Mouse (Mus musculus): ENCODE data around the gene Timm23. TPM values are rescaled to one million over a fixed set of nuclear protein-coding genes. Genes with fewer than 3 reads are reported as not detected.

The Timm23 gene
- polyA plus RNA-seq, 1 experiment, result 17.5 TPM

DNA sequence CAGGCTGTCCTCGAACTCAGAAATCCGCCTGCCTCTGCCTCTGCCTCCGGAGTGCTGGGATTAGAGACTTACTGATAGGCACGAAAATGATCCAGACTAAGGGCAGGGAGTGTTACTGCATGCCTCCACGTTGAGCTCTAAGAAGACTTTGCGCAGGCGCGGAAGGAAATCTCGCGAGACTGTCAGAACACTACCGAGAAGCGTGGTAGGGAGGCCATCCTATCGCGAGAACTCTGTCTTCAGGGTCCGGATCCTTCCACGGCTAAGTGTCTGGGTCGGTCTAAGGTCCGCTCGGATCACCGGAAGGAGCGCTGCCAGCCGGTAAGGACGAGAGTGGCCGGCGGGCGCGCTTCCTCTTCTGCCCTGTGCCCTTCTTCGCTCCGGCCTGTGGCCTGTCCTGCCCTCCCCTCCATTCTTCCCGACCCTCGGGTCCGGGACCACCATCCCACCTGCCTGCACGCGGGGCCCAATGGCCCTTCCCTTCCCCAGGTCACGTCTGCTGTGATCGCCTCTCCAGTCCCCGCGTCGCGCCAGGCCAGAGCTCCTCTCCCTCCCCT is 41.9 kb downstream of the Timm23 start, which contains the start of gene Ncoa4:
Gene Ncoa4, plus strand, starts transcription at position 176 of the 557 bp plus-strand sequence.
- Histone ChIP-seq H3K4me1 (ENCODE audit: control insufficient read depth) (peaks cover 71% of the 10 kb centered on the region), H3K36me3 (ENCODE audit: control insufficient read depth) (peaks cover 27% of the 10 kb centered on the region), H3K27me3 (ENCODE audit: control insufficient read depth) (peaks cover 4% of the 10 kb centered on the region; the same call in 1 of the 2 replicates), H3K4me3 (replicated peaks) (peak within 1 kb of the TSS; percentile 79), H3K9me3 (ENCODE audit: control insufficient read depth, low read length) (peaks cover 3% of the 10 kb centered on the region)
- TF ChIP-seq GATA1 (IDR thresholded peaks at IDR 0.05; ENCODE audit: low read length) (no peak), TAL1 (IDR thresholded peaks at IDR 0.05; ENCODE audit: low read length) (no peak)

DNA sequence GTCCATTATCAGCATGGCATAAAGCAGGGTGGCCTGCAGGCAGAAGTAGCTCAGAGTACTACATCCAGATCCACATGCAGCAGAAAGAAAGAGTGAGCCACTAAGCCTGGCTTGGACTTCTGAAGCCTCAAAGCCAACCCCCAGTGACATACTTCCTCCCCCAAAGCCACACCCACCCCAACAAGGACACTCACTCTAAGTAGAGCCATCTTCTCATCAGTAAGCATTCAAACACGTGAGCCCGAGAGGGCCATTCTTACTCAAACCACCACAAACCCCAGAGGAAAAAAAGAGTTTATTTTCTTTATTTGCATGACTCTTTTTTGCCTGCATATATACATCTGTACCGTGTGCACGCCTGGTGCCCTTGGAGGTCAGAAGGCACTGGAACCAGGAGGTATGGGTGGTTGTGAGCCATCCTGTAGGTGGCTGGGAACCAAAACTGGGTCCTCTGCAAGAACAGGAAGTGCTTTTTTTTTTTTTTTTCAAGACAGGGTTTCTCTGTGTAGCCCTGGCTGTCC is 42.5 kb downstream of the Timm23 start:
- TF ChIP-seq GATA1 (IDR thresholded peaks at IDR 0.05; ENCODE audit: low read length) (no peak), TAL1 (IDR thresholded peaks at IDR 0.05; ENCODE audit: low read length) (no peak)
- peaks cover 4% of the 10 kb centered on the region; the same call in 1 of the 2 replicates for H3K27me3 ChIP-seq (ENCODE audit: control insufficient read depth)
- H3K4me1 ChIP-seq (ENCODE audit: control insufficient read depth), result peaks cover 66% of the 10 kb centered on the region
- peaks cover 3% of the 10 kb centered on the region for H3K9me3 ChIP-seq (ENCODE audit: control insufficient read depth, low read length)
- H3K4me3 ChIP-seq (replicated peaks), result peak overlapping the region; percentile 79
- H3K36me3 ChIP-seq (ENCODE audit: control insufficient read depth), result peaks cover 27% of the 10 kb centered on the region

DNA sequence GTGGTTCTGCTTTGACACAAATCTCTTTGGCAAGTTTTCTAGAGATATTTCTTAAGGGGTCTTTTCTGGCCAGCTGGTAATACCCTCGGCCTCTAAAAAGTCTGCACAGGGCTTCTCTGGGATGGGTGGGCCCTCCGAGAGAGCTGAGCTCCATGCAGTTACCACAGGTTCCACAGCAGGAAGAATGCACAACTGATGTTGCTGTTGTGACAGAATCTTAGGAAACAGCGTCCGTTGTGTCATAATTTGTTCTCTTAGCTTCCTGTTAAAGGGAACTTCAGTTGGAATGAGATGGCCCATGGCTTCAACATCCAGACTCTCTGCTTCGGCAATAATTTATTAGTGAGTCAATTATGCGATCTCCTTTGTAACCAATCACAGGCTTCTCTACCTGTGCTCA is 46.9 kb downstream of the Timm23 start:
- peaks cover 27% of the 10 kb centered on the region for H3K4me1 ChIP-seq (ENCODE audit: control insufficient read depth)
- no peak overlapping the region for H3K4me3 ChIP-seq (replicated peaks)
- peaks cover 2% of the 10 kb centered on the region; the same call in 1 of the 2 replicates for H3K36me3 ChIP-seq (ENCODE audit: control insufficient read depth)
- peaks cover 6% of the 10 kb centered on the region for H3K27me3 ChIP-seq (ENCODE audit: control insufficient read depth)
- H3K9me3 ChIP-seq (ENCODE audit: control insufficient read depth, low read length), result peaks cover 3% of the 10 kb centered on the region
- TF ChIP-seq GATA1 (IDR thresholded peaks at IDR 0.05; ENCODE audit: low read length) (no peak), TAL1 (IDR thresholded peaks at IDR 0.05; ENCODE audit: low read length) (no peak)

DNA sequence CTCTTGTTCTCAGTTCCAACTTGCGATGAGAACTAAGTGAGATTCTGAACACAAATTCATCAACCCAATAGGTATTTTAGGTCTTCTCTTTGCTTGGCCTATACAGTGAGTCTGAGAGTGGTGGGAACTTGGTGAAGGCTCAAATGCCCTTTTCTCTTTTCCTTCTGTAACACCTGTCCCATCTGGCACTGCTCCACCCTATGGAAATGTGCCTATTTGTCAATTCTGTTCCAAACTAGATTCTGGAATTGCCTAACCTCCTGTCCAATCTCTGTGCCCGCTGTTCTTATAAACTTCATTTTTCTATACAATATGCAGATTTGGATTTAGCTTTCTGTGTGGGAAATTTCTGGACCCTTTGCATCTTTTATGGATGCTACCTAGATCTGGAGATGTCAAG is 48.5 kb downstream of the Timm23 start:
- H3K9me3 ChIP-seq (ENCODE audit: control insufficient read depth, low read length), result peaks cover 2% of the 10 kb centered on the region
- TF ChIP-seq GATA1 (IDR thresholded peaks at IDR 0.05; ENCODE audit: low read length) (no peak), TAL1 (IDR thresholded peaks at IDR 0.05; ENCODE audit: low read length) (no peak)
- H3K27me3 ChIP-seq (ENCODE audit: control insufficient read depth), result peaks cover 6% of the 10 kb centered on the region
- H3K36me3 ChIP-seq (ENCODE audit: control insufficient read depth), result peaks cover 2% of the 10 kb centered on the region; the same call in 1 of the 2 replicates
- no peak overlapping the region for H3K4me3 ChIP-seq (replicated peaks)
- peaks cover 19% of the 10 kb centered on the region for H3K4me1 ChIP-seq (ENCODE audit: control insufficient read depth)

DNA sequence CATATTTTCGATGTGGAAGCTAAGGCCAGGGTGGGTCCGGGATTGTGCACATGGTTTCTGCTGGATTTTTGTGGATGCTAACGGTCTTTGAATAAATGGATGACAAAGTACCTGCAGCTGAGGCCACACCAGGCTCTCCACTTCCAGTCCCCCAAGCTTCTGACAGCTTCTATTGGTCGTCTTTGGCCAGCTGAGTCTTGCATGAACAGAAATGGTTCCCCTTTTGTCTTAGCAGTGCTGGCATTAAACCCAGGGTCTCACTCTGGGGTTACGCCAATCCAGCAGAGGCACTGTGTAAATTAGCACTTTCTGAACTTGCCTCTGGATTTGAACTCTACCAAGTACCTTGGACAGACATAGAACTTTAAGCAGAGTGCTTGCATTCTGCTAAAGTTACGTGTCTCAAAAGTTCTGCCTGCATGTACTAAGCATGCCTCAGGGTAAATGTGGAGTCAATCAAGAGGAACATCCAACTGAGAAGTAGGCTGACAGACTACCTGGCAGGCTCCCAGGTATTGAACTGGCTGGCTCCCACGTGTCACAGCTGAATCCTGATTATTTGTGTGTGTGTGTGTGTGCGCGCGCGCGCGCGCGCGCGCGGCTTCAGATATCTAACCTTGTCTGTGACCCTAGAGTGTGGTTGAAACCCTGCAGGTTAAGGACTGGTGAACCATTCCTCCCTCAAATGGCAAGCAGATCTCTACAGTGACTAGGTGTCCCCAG is 49.3 kb downstream of the Timm23 start:
- H3K36me3 ChIP-seq (ENCODE audit: control insufficient read depth), result peaks cover 6% of the 10 kb centered on the region
- H3K4me1 ChIP-seq (ENCODE audit: control insufficient read depth), result peaks cover 19% of the 10 kb centered on the region
- peaks cover 6% of the 10 kb centered on the region for H3K27me3 ChIP-seq (ENCODE audit: control insufficient read depth)
- peaks cover 8% of the 10 kb centered on the region for H3K9me3 ChIP-seq (ENCODE audit: control insufficient read depth, low read length)
- H3K4me3 ChIP-seq (replicated peaks), result no peak overlapping the region
- no peak for TF ChIP-seq GATA1 (IDR thresholded peaks at IDR 0.05; ENCODE audit: low read length)
- no peak for TF ChIP-seq TAL1 (IDR thresholded peaks at IDR 0.05; ENCODE audit: low read length)

DNA sequence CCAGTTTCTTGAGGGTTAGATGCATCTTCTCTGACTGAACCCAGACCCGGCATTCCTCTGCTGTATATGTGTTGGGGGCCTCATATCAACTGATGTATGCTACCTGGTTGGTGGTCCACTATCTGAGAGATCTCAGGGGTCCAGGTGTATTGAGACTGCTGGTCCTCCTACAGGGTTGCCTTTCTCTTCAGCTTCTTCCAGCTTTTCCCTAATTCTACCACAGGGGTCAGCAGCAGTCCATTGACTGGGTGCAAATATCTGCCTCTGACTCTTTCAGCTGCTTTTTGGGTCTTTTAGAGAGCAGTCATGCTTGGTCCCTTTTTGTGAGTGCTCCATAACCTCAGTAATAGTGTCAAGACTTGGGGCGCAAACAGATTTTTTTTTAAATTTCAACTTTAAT is 50.8 kb downstream of the Timm23 start:
- Histone ChIP-seq H3K36me3 (ENCODE audit: control insufficient read depth) (peaks cover 9% of the 10 kb centered on the region), H3K9me3 (ENCODE audit: control insufficient read depth, low read length) (peaks cover 12% of the 10 kb centered on the region), H3K27me3 (ENCODE audit: control insufficient read depth) (peaks cover 6% of the 10 kb centered on the region), H3K4me1 (ENCODE audit: control insufficient read depth) (peaks cover 30% of the 10 kb centered on the region), H3K4me3 (replicated peaks) (no peak overlapping the region)
- TF ChIP-seq GATA1 (IDR thresholded peaks at IDR 0.05; ENCODE audit: low read length) (no peak), TAL1 (IDR thresholded peaks at IDR 0.05; ENCODE audit: low read length) (no peak)

DNA sequence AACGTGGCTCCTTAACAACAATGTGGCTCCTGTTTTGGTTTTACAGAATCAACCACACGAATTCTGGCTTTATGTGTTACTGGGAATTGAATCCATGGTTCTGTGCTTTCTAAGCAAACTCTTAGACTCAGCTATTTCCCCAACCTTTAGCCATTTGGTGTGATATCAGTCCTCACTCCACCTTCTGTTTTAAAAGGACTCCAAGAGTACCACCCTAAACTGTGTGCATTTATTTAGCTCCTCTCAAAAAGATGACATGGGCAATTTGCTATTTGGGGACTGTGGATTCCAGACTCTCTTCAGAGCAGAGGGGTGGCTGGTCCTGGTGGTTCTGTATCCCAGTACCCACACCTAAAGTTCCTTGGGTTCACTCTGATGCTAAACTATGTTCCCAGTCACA is 55.1 kb downstream of the Timm23 start:
- Histone ChIP-seq H3K4me1 (ENCODE audit: control insufficient read depth) (peaks cover 57% of the 10 kb centered on the region), H3K36me3 (ENCODE audit: control insufficient read depth) (peaks cover 31% of the 10 kb centered on the region), H3K9me3 (ENCODE audit: control insufficient read depth, low read length) (peaks cover 12% of the 10 kb centered on the region), H3K4me3 (replicated peaks) (peak overlapping the region; percentile 72), H3K27me3 (ENCODE audit: control insufficient read depth) (peaks cover 2% of the 10 kb centered on the region)
- TF ChIP-seq GATA1 (IDR thresholded peaks at IDR 0.05; ENCODE audit: low read length) (no peak), TAL1 (IDR thresholded peaks at IDR 0.05; ENCODE audit: low read length) (no peak)

DNA sequence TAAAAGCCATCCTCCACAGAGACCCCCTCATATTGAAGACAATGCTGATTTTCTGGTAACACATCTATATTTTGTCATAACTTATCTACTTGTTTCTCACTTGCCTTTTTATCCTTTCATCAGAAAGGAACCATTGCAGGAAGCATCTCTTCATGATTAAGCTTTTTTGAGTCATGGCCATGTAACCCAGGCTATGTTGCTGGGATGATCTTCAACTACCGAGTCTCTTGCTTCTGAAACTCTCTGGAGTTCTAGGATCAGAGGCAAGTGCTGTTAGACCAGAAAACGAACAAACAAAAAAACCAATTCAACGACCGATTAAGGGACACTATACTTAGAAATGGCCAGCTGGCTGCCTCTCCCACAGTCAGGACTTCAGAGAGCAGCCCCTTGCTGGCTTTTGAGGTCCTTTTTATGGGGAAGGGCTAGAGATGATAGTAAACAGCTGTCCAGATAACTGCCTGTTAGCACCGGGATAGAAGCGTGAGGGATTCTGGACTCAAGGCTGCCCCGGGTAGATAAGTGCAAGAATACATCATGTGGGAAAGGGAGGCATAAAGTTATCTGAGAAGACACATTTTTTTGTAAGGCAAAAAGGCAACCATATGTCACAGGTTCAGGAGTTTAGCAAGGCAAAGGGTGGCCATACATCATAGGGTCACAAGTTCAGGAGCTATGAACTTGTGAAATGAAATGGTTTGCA is 55.7 kb downstream of the Timm23 start:
- TF ChIP-seq GATA1 (IDR thresholded peaks at IDR 0.05; ENCODE audit: low read length), result peak; percentile 97
- TF ChIP-seq TAL1 (IDR thresholded peaks at IDR 0.05; ENCODE audit: low read length), result peak; percentile 94
- Histone ChIP-seq H3K36me3 (ENCODE audit: control insufficient read depth) (peaks cover 34% of the 10 kb centered on the region), H3K4me3 (replicated peaks) (peak overlapping the region; percentile 72), H3K27me3 (ENCODE audit: control insufficient read depth) (no peaks in the 10 kb centered on the region; the same call in 1 of the 2 replicates), H3K9me3 (ENCODE audit: control insufficient read depth, low read length) (peaks cover 12% of the 10 kb centered on the region), H3K4me1 (ENCODE audit: control insufficient read depth) (peaks cover 61% of the 10 kb centered on the region)

DNA sequence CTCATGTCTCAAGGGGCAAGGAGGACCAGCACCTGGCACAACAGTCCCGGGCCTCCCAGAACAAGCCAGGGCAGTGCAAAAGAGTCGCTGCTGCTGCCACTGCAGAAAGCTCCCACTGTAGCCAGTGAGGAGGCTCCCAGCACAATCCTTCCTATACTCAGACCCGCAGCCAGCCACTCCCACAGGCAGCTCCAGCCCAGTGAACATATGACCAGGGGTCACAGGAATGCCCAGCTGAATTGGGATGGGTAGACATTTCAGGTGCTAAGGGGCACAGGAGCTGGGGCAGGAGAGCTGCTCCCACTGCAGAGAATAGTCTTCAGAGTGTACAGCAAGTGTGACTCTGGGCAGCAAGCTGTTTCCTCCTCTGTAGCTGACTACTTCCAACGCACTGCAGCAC is 56.3 kb downstream of the Timm23 start:
- Histone ChIP-seq H3K9me3 (ENCODE audit: control insufficient read depth, low read length) (peaks cover 12% of the 10 kb centered on the region), H3K27me3 (ENCODE audit: control insufficient read depth) (no peaks in the 10 kb centered on the region), H3K4me1 (ENCODE audit: control insufficient read depth) (peaks cover 66% of the 10 kb centered on the region), H3K4me3 (replicated peaks) (peak overlapping the region; percentile 72), H3K36me3 (ENCODE audit: control insufficient read depth) (peaks cover 40% of the 10 kb centered on the region)
- TF ChIP-seq GATA1 (IDR thresholded peaks at IDR 0.05; ENCODE audit: low read length), result no peak
- no peak for TF ChIP-seq TAL1 (IDR thresholded peaks at IDR 0.05; ENCODE audit: low read length)

Data from erythroblast, embryonic 14.5 days (primary cell).